10 mouse cellular contexts compared by ENCODE assay signal in the genomic region with DNA sequence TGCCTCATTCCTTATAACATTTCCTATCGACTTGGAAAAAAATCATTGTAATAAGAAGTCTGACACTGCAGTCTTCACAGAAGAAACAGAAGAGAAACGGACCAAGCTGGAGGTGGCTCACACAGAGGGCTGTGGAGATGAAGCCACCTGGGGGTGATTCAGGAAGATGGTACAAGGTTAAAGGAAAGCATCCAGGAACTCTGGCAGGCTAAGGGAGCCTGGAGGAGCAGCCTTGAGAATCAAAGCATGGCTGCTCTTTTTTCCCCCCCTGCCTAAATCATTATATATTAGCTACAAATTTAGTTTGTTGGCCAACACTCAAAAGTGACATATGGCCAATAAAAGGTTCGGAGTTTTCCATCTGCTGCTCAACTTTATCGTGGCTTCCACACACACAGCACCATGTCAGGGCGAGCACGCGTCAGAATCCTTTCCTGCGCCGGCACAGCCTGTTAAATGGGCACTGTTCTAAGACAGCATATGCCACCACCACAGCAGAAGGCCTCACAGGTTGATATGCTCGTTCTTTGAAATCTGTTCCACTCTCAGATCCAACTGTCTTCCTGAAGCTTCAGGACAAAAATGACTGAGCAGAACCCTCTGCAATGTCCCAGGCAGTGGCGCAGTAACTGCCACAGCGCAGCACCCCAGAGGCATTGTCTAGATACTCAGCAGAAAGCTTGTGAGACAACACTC. TPM values are rescaled to one million over a fixed set of nuclear protein-coding genes. Genes with fewer than 3 reads are reported as not detected.
DNase-seq lines count a peak whose midpoint lies in the region; ATAC-seq and TF ChIP-seq lines count a peak whose summit lies in the region.
"Had no signal": no experiment of that assay in that cellular context is flagged by ENCODE, and none has a peak within 500 bp of the region (broad histone marks: within the 10 kb centered on the region; RNA-seq: fewer than 3 reads in every experiment).

No protein-coding gene starts in this region.

- peaks cover 16% of the 10 kb centered on the region for H3K4me1 ChIP-seq in hindbrain, embryonic 13.5 days (replicated peaks)
- no peaks in the 10 kb centered on the region for H3K4me1 ChIP-seq in hindbrain, embryonic 12.5 days
- H3K4me1 ChIP-seq in midbrain, postnatal 0 days (ENCODE audit: insufficient read depth, low read length) = 0 out of 2 replicates have a peak, but pooled peaks cover 3% of the 10 kb centered on the region

- no peaks in the 10 kb centered on the region for H3K36me3 ChIP-seq in hindbrain, embryonic 13.5 days
- H3K36me3 ChIP-seq in hindbrain, embryonic 12.5 days = no peaks in the 10 kb centered on the region
- no peaks in the 10 kb centered on the region for H3K36me3 ChIP-seq in midbrain, postnatal 0 days (ENCODE audit: insufficient read depth, low read length)
- H3K36me3 ChIP-seq: stomach, embryonic 15.5 days had no signal

- H3K9me3 ChIP-seq in hindbrain, embryonic 13.5 days = no peaks in the 10 kb centered on the region
- no peaks in the 10 kb centered on the region for H3K9me3 ChIP-seq in hindbrain, embryonic 12.5 days (replicated peaks)
- H3K9me3 ChIP-seq in midbrain, postnatal 0 days (ENCODE audit: low read length) = no peaks in the 10 kb centered on the region
- H3K9me3 ChIP-seq: stomach, embryonic 15.5 days had no signal

- H3K27ac ChIP-seq in hindbrain, embryonic 13.5 days = peak overlapping the region; percentile 70
- H3K27ac ChIP-seq in hindbrain, embryonic 12.5 days = no peak overlapping the region
- H3K27ac ChIP-seq in midbrain, postnatal 0 days (ENCODE audit: low read depth, low read length) = peak overlapping the region; percentile 63; the same call in 1 of the 2 replicates
- H3K27ac ChIP-seq: stomach, embryonic 15.5 days had no signal

- peak; percentile 80; the same call in 1 of the 2 replicates for ATAC-seq in hindbrain, embryonic 13.5 days (ENCODE audit: low FRiP score)
- ATAC-seq in hindbrain, embryonic 12.5 days (ENCODE audit: low FRiP score) = no peak
- no peak for ATAC-seq in midbrain, postnatal 0 days (ENCODE audit: low FRiP score)

- 77% methylated on average over 12 of the region's 12 CpGs for WGBS in hindbrain, embryonic 13.5 days
- WGBS in hindbrain, embryonic 12.5 days = 86% methylated on average over 12 of the region's 12 CpGs
- WGBS in midbrain, postnatal 0 days = 80% methylated on average over 12 of the region's 12 CpGs

- DNase-seq in cerebellum, adult 11 months = peak; percentile 81
- peak; percentile 80 for DNase-seq in layer of hippocampus, adult 11-12 months (ENCODE audit: low spot score)
- peak; percentile 73 for DNase-seq in midbrain, postnatal 0 days (ENCODE audit: low spot score)
- DNase-seq in ovary, postnatal 36 days (ENCODE audit: low spot score) = no peak
- no peak for DNase-seq in thymus, adult 18-20 months
- DNase-seq in gastrocnemius, postnatal 14 days = no peak

- TF ChIP-seq CTCF in midbrain, postnatal 0 days (IDR thresholded peaks at IDR 0.05) = no peak

- no peak overlapping the region for H3K9ac ChIP-seq in hindbrain, embryonic 13.5 days
- H3K9ac ChIP-seq in hindbrain, embryonic 12.5 days = no peak overlapping the region
- H3K9ac ChIP-seq in midbrain, postnatal 0 days (replicated peaks; ENCODE audit: low read length, poor library complexity, severe bottlenecking) = no peak overlapping the region
- H3K9ac ChIP-seq: stomach, embryonic 15.5 days had no signal

- intact Hi-C loops in gastrocnemius, postnatal 14 days (cut with DNase I; ENCODE audit: low total_unique reads) = no loop called here

- no peaks in the 10 kb centered on the region for H3K27me3 ChIP-seq in hindbrain, embryonic 13.5 days
- H3K27me3 ChIP-seq in hindbrain, embryonic 12.5 days = no peaks in the 10 kb centered on the region
- H3K27me3 ChIP-seq in midbrain, postnatal 0 days (ENCODE audit: insufficient read depth, low read length) = no peaks in the 10 kb centered on the region
- H3K27me3 ChIP-seq: stomach, embryonic 15.5 days had no signal

- H3K4me3 ChIP-seq in hindbrain, embryonic 13.5 days = no peak overlapping the region
- no peak overlapping the region for H3K4me3 ChIP-seq in hindbrain, embryonic 12.5 days
- H3K4me3 ChIP-seq in midbrain, postnatal 0 days (ENCODE audit: low read depth, low read length) = no peak overlapping the region
- H3K4me3 ChIP-seq: stomach, embryonic 15.5 days had no signal

- H3K4me2 ChIP-seq in hindbrain, embryonic 13.5 days = no peak overlapping the region
- no peak overlapping the region for H3K4me2 ChIP-seq in hindbrain, embryonic 12.5 days (replicated peaks)
- H3K4me2 ChIP-seq in midbrain, postnatal 0 days (ENCODE audit: low read depth, low read length, poor library complexity, severe bottlenecking) = no peak overlapping the region
- H3K4me2 ChIP-seq: stomach, embryonic 15.5 days had no signal

RNA-seq across cellular contexts. Expression of a gene that starts 36.2 kb away (rescaled TPM):
- polyA plus RNA-seq in hindbrain, embryonic 13.5 days (2015; fragmentation: Nextera tagmentation; extraction: Ambion mirVana) = 5.0 and 5.1 TPM in 2 replicates
- polyA plus RNA-seq in hindbrain, embryonic 12.5 days (2016; fragmentation: Nextera tagmentation; extraction: Ambion mirVana) = 3.8 and 4.8 TPM in 2 replicates
- total RNA-seq in midbrain, postnatal 0 days (2014; rRNA removed) = 0.14 and 1.4 TPM in 2 replicates
- 4.7 and 5.0 TPM in 2 replicates for polyA plus RNA-seq in midbrain, postnatal 0 days (2015; fragmentation: Nextera tagmentation; extraction: Ambion mirVana)
- total RNA-seq in gastrocnemius, postnatal 14 days (2021) = not detected
- total RNA-seq: megakaryocyte, adult 5-6 weeks had no signal

Comparison
In these comparisons a context has a peak if more than half of its experiments do, and no peak if none do; other contexts are left out.
1. DNase-seq: peak in cerebellum, adult 11 months (single experiment), layer of hippocampus, adult 11-12 months (single experiment) and midbrain, postnatal 0 days (single experiment); none in ovary, postnatal 36 days (single experiment), thymus, adult 18-20 months (0 of 2) and gastrocnemius, postnatal 14 days (single experiment).